In the genomic region with DNA sequence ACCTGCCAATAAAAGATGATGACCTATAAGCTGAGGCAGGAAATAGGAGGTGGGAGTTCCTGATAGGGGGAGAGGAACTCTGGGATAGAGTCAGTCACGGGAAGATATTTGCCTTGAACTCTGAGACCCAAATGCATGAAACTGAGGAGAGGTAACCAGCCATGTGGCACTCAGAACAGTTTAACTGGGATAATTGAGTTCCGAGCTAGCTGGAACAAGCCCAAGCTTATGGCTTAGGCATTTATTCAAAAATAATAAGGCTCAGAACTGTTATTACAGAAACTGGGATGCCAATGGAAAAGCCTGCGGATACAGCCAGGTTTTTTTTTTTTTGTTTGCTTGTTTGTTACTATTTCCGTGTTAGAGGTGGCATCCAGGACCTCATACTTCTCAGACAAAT, we compare ENCODE assay signal across 30 mouse cellular contexts.
"Had no signal": no experiment of that assay in that cellular context is flagged by ENCODE, and none has a peak within 500 bp of the region (broad histone marks: within the 10 kb centered on the region; RNA-seq: fewer than 3 reads in every experiment).

No protein-coding gene starts in this region.

- H3K4me1 ChIP-seq: limb, embryonic 12.5 days; limb, embryonic 13.5 days; limb, embryonic 15.5 days; liver, embryonic 12.5 days; liver, embryonic 13.5 days; liver, embryonic 15.5 days; megakaryocyte, embryonic 14.5 days; midbrain, embryonic 15.5 days; neural tube, embryonic 12.5 days had no signal

- H3K4me3 ChIP-seq: limb, embryonic 12.5 days; limb, embryonic 13.5 days; limb, embryonic 15.5 days; liver, embryonic 12.5 days; liver, embryonic 13.5 days; liver, embryonic 15.5 days; lung, embryonic 15.5 days; megakaryocyte, embryonic 14.5 days; midbrain, embryonic 12.5 days; midbrain, embryonic 13.5 days; midbrain, embryonic 15.5 days; myocyte; neural tube, embryonic 12.5 days had no signal

- H3K4me2 ChIP-seq: limb, embryonic 12.5 days; limb, embryonic 13.5 days; limb, embryonic 15.5 days; liver, embryonic 11.5 days; liver, embryonic 12.5 days; liver, embryonic 13.5 days; liver, embryonic 15.5 days; lung, embryonic 14.5 days; lung, embryonic 15.5 days; midbrain, embryonic 11.5 days; midbrain, embryonic 12.5 days; midbrain, embryonic 13.5 days; midbrain, embryonic 15.5 days; neural tube, embryonic 12.5 days had no signal

- H3K9me3 ChIP-seq: limb, embryonic 12.5 days; limb, embryonic 15.5 days; liver, embryonic 12.5 days; liver, embryonic 13.5 days; liver, embryonic 15.5 days; lung, embryonic 15.5 days; midbrain, embryonic 12.5 days; midbrain, embryonic 13.5 days; midbrain, embryonic 15.5 days; neural tube, embryonic 12.5 days had no signal

- ATAC-seq: liver, embryonic 12.5 days; liver, postnatal 0 days; lung, postnatal 0 days; midbrain, embryonic 13.5 days; midbrain, embryonic 15.5 days; midbrain, embryonic 16.5 days had no signal

- H3K27me3 ChIP-seq: limb, embryonic 12.5 days; limb, embryonic 13.5 days; limb, embryonic 15.5 days; liver, embryonic 12.5 days; liver, embryonic 13.5 days; liver, embryonic 15.5 days; lung, embryonic 15.5 days; megakaryocyte, embryonic 14.5 days; midbrain, embryonic 15.5 days; neural tube, embryonic 12.5 days had no signal

- H3K27ac ChIP-seq: limb, embryonic 12.5 days; limb, embryonic 13.5 days; limb, embryonic 15.5 days; liver, embryonic 12.5 days; liver, embryonic 13.5 days; liver, embryonic 14.5 days; liver, embryonic 15.5 days; lung, embryonic 15.5 days; macrophage; midbrain, embryonic 12.5 days; midbrain, embryonic 13.5 days; midbrain, embryonic 15.5 days; neural tube, embryonic 12.5 days had no signal

- H3K36me3 ChIP-seq: limb, embryonic 12.5 days; limb, embryonic 13.5 days; limb, embryonic 15.5 days; liver, embryonic 12.5 days; liver, embryonic 13.5 days; liver, embryonic 15.5 days; lung, embryonic 15.5 days; midbrain, embryonic 12.5 days; midbrain, embryonic 13.5 days; midbrain, embryonic 15.5 days; neural tube, embryonic 12.5 days had no signal

- H3K9ac ChIP-seq: limb, embryonic 12.5 days; limb, embryonic 13.5 days; limb, embryonic 15.5 days; liver, embryonic 12.5 days; liver, embryonic 13.5 days; liver, embryonic 14.5 days; liver, embryonic 15.5 days; liver, postnatal 0 days; lung, embryonic 14.5 days; lung, embryonic 15.5 days; midbrain, embryonic 12.5 days; midbrain, embryonic 13.5 days; midbrain, embryonic 15.5 days; neural tube, embryonic 12.5 days had no signal

- DNase-seq: left cerebral cortex, postnatal 4 days; liver; liver, embryonic 13.5 days; liver, postnatal 0 days; lung, adult 18-20 months; lung, adult 2 months; lung, embryonic 14.5 days; lung, postnatal 10 days; lung, postnatal 14 days; lung, postnatal 36 days; lung, postnatal 4 days; midbrain, embryonic 14.5 days had no signal
